Mouse (Mus musculus) mouse embryonic stem cell (cell line): ENCODE data around the gene Skap2.

Experiments used
- in situ Hi-C, 2 experiments: fragments of 300-500 bp; cut with MboI; formaldehyde crosslinking; loops; 1 replicate in 1 of 2; 3 replicates in 1 of 2; pipeline ENCODE4 v1.14.3; 2019 to 2020; ENCODE audit warnings: low sequenced_read_pairs in 2 of 2, low pct_unique_long_range_greater_than_20kb in 1 of 2, mixed read lengths in 1 of 2; ENCODE audit not compliant: unreplicated experiment in 1 of 2

Gene Skap2

GRCm38 (mm10) chr6:51870294-51870693 lies 142.1 kb downstream of the Skap2 start:
- in situ Hi-C loops: loop anchor here (25.0 kb wide), 1 partner anchor 342 kb away; the partner anchor contains the start of genes Gm28308 (in 2 of the 2), Hoxa3 (in 2 of the 2), Hoxa5 (in 2 of the 2) and Hoxa6 (in 2 of the 2)

DNA sequence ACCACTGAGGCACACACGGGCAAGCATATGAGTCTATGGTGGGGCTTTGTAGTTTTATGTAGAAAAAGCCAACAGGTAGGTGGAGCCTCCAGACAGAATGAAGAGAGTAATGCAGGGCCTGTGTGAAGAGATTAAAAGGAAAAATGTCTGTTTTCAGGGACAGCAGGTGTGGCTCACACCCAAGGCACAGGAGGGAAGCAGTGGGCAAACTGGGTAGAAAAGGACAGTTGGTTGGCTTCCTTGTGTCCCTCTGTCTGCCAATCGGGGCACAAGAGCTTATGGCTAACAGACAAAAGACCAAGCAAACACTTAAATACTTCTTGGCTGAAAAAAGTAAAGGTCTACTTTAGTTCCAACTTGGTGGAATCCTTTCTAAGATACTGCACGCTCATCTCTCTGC lies 145.8 kb downstream of the Skap2 start:
- in situ Hi-C loops: loop anchor here (5.0 to 25.0 kb wide), 3 partner anchors 168 to 346 kb away; partner anchors contain the start of genes Gm28308 (in 2 of the 2), Hoxa3 (in 2 of the 2), Hoxa5 (in 2 of the 2) and Hoxa6 (in 2 of the 2)

DNA sequence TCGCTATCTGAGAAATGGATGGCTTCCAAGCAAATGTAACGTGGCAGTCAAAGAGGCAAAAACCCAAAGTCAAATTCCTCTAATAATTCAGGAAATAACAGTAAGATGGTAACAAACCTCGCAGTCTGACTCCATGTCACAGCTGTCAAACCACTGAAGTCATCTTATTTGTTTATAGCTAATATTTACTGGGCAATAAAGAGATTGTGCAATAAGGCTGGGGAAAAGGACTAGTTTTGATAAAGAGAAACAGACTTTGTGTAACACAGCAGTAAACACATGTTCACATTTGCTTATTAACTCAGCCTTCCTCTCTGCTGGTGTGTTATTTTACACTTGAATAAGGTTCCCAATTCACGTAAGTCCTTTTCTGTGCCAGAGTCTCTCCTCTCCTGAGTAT lies 148.8 kb downstream of the Skap2 start:
- in situ Hi-C loops: loop anchor here (10.0 to 25.0 kb wide), 2 partner anchors 171 to 349 kb away; partner anchors contain the start of genes Gm28308 (in 2 of the 2), Hoxa3 (in 2 of the 2), Hoxa5 (in 2 of the 2) and Hoxa6 (in 2 of the 2)

- in situ Hi-C loops: loop anchor here (10.0 to 25.0 kb wide), 2 partner anchors 175 to 352 kb away; partner anchors contain the start of genes Gm28308 (in 2 of the 2), Hoxa3 (in 2 of the 2), Hoxa5 (in 2 of the 2) and Hoxa6 (in 2 of the 2)
These were observed 152.0 kb downstream of the Skap2 start for GRCm38 (mm10) chr6:51860300-51860699.

GRCm38 (mm10) chr6:51857821-51858220 lies 154.5 kb downstream of the Skap2 start:
- in situ Hi-C loops: loop anchor here (5.0 to 25.0 kb wide), 3 partner anchors 246 to 653 kb away; partner anchors contain the start of genes Gm28308 (in 2 of the 2), Hoxa3 (in 2 of the 2), Hoxa5 (in 2 of the 2) and Hoxa6 (in 2 of the 2)

GRCm38 (mm10) chr6:51853291-51853690 lies 159.1 kb downstream of the Skap2 start:
- in situ Hi-C loops: loop anchor here (10.0 to 25.0 kb wide), 2 partner anchors 359 to 648 kb away; partner anchors contain the start of genes Gm28308 (in 2 of the 2), Hoxa3 (in 2 of the 2), Hoxa5 (in 2 of the 2) and Hoxa6 (in 2 of the 2)

- in situ Hi-C loops: loop anchor here (10.0 to 25.0 kb wide), 2 partner anchors 360 to 648 kb away; partner anchors contain the start of genes Gm28308 (in 2 of the 2), Hoxa3 (in 2 of the 2), Hoxa5 (in 2 of the 2) and Hoxa6 (in 2 of the 2)
These were observed 159.7 kb downstream of the Skap2 start for GRCm38 (mm10) chr6:51852643-51853042.

DNA sequence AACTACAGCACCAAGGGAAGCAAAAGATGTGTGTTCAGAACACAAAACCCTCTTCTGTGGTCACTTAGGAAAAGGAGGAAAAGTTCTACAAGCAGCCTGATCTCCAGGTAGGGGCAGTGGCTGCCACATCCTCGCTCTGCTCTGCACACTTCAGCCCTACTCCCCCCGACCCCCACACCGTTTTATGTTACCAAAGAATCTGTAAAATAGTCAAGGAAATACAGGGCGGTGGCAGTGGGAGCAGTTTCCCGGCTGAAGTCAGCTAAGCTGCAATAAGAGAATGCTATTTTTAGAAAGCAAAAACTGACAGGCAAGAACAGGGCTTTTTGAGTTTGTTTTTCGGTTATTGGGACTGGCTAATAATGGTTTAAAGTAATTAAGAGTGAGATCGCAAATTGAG lies 160.8 kb downstream of the Skap2 start:
- in situ Hi-C loops: loop anchor here (10.0 to 25.0 kb wide), 2 partner anchors 361 to 647 kb away; partner anchors contain the start of genes Gm28308 (in 2 of the 2), Hoxa3 (in 2 of the 2), Hoxa5 (in 2 of the 2) and Hoxa6 (in 2 of the 2)

DNA sequence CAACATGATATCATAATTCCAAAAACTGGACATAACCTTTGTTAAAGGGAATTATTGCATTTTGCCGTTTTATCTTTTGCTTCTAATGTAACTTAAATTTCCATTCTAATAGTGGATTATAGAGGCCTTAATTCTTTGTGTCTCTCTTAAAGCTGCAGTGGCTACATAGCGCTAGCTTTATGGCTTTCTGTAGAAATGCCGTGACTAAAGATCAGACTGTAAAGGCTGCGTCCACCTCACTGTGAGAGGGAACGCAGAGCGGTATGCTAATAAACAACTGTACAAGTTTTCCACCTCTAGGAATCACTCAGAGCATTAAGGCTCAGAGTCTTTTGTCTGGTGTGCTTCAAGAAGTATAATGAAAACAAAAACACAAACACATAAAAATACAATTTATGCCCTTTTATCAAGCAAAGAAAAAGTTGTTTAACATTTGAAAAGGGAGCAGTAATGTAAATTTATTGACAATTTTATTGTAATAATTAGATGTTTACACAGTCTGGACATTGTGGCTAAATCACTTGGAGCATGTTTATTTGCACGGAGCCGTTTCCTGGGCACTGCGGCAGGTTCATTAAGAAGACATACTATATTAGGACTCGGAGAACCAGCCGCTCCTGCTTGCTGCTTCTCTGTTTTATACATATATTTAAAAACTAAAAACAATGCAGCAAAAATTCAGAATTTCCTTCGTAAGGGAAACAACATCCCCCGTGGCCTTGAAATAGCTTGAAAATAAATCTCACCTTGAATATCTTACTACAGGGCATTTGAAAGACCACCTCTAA lies 162.1 kb downstream of the Skap2 start:
- in situ Hi-C loops: loop anchor here (10.0 to 25.0 kb wide), 2 partner anchors 362 to 645 kb away; partner anchors contain the start of genes Gm28308 (in 2 of the 2), Hoxa3 (in 2 of the 2), Hoxa5 (in 2 of the 2) and Hoxa6 (in 2 of the 2)

- in situ Hi-C loops: no loop called here
These were observed 162.8 kb downstream of the Skap2 start for GRCm38 (mm10) chr6:51849561-51849960.

DNA sequence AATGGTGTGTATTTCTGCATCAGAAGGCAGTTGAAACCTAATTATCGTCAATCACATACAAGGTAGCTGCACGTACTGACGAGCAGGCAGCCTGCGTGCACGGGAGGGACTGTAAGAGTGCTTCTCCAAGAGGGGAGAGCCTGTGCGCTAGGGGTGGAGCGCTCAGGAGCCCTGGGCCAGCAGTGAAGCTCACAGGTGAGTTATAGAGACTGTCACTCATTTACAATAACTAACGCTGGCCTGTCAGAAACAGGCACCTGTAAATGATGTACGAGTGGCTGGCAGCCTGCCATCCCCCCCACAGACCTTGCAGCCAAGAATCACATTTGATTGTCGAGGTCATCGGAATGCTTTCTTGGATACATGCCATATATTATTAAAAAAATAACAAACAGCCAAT lies 168.2 kb downstream of the Skap2 start:
- in situ Hi-C loops: no loop called here

- in situ Hi-C loops: no loop called here
These were observed 169.3 kb downstream of the Skap2 start for GRCm38 (mm10) chr6:51843081-51843480.

DNA sequence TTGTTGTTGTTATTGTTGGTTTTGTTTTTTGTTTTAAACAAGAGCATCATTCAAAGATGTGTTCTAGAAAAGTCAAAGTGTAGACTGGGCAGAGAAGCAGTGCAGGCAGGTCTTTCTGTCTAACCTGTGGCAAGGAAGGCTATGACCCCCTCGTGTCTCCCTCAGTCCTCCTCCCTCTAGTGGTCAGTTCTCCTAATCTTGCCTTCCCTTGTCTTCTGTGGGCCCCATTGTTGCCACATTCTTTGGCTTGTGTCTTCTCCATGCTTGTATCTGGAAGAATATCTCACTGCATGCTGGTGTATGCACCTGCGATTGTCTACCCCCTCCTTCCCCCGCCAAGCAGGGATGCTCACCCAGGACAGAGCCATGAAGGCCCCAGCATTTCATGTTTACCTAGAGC lies 174.2 kb downstream of the Skap2 start:
- in situ Hi-C loops: no loop called here

DNA sequence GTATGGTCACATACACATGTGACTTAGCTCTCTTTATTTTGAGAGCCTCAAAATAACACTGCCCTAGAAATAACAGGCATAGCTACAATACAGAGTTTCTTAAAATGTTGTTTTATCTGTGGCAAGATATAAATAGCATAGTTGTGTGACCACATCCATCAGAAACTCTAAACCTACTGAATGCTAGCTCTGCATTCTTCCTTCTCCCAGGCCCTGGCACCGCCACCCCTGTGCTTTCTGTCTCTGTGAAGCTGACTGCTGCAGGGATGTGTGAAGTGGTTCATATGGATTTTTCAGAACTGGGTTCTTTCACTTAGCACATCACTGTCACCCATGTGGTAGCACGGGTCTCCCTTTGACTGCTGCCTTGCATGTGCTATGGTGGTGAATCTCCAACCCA lies 179.0 kb downstream of the Skap2 start:
- in situ Hi-C loops: no loop called here

- in situ Hi-C loops: no loop called here
These were observed 186.7 kb downstream of the Skap2 start for GRCm38 (mm10) chr6:51825621-51826021.

DNA sequence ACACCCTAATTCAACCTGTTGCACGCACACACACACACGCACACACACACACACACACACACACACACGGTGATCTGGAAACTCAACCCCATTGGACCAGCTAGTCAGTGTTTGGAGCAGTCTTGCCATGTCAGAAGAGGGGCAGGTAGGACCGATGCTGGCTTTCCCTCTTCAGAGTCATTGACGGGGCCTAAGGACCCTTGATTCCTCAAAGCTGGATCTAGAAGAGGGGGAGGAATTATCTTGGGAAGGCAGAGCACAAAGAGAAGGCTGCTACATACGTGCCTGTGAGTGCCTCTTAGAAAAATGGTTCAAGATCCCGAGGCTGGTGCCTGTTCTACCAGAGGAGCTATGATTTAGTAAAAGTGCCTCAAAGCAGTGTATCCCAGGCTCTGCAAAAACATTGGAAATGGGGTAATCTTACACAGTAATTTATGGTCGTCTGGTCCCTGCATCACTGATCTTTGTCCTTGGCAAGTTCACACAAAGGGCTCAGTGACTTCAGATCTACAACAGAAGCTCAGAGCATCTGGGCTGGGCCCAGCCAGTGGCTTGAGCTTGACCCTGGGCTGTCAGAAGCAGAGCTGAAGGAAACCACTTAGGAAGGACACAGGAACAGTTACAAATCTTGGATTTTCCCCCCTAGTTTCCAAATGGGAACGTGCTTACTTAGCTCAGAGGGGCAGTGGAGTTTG lies 188.1 kb downstream of the Skap2 start:
- in situ Hi-C loops: no loop called here

- in situ Hi-C loops: no loop called here
These were observed 190.3 kb downstream of the Skap2 start for GRCm38 (mm10) chr6:51822049-51822448.

DNA sequence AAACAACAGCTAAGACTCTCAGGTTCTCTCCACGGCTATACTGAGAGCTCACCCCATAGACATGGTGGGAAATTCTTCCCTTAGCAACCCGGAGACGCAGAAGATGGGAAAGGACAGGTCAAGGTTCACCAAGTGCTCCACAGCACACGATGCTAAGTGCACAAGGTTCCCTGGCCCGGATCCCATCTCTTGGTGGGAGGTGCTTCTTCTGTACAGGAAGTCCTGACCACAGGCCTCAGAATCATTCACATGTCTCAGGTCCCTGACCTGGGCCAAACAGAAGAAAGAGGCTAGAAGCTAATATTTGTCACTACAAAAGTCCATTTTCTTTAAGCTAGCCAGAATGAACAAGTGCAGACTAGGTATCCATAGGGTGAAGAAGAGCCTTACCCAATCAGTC lies 191.5 kb downstream of the Skap2 start:
- in situ Hi-C loops: no loop called here
